26 mouse cellular contexts compared by ENCODE assay signal in the genomic region with DNA sequence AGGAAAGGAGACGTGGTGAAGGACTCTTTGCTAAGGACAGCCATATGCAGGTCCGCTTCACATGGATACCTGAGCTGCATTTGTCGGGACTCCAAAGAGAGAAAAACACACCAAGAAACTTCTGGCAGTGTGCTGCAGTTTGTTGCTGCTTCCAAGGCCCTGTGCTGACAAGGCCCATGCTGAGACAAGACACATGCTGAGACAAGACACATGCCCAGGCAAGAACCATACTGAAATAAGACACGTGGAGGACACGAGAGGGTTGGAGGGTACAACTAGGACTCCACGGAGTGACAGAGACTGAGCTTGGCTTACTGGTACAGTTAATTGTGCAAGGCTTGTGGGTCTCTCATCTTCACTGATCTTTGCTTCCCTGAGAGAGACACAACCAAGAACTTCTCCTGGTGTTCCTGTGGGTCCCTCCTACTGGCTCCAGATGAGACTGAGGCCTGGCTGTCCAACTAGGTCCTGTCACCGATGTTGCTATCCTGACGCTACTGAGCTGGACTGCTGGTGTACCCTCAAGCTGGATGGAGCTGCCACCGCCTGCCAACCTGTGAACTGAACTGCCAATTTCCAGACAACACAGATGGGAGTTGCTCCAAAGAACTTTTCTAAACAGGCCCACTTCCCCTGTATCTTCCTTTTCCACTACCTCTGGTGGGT. TPM values are rescaled to one million over a fixed set of nuclear protein-coding genes. Genes with fewer than 3 reads are reported as not detected.
DNase-seq lines count a peak whose midpoint lies in the region; ATAC-seq and TF ChIP-seq lines count a peak whose summit lies in the region.
"Had no signal": no experiment of that assay in that cellular context is flagged by ENCODE, and none has a peak within 500 bp of the region (broad histone marks: within the 10 kb centered on the region; RNA-seq: fewer than 3 reads in every experiment).

No protein-coding gene starts in this region.

- H3K4me3 ChIP-seq in E14TG2a.4 (replicated peaks; ENCODE audit: low read length) = 0 out of 2 replicates have a peak overlapping the region, but pooled peaks have one; percentile 20
- no peak overlapping the region for H3K4me3 ChIP-seq in hindbrain, postnatal 0 days (ENCODE audit: low read length)
- H3K4me3 ChIP-seq: embryonic facial prominence, embryonic 15.5 days; forebrain, embryonic 12.5 days; forebrain, embryonic 15.5 days; hindbrain, embryonic 10.5 days; hindbrain, embryonic 13.5 days had no signal

- H3K27ac ChIP-seq in hindbrain, postnatal 0 days = no peak overlapping the region
- H3K27ac ChIP-seq: embryonic facial prominence, embryonic 15.5 days; forebrain, embryonic 12.5 days; forebrain, embryonic 15.5 days; hindbrain, embryonic 10.5 days; kidney, postnatal 0 days had no signal

- peaks cover 12% of the 10 kb centered on the region; the same call in 1 of the 2 replicates for H3K36me3 ChIP-seq in E14TG2a.4 (ENCODE audit: insufficient read depth, low read length)
- no peaks in the 10 kb centered on the region; the same call in 1 of the 2 replicates for H3K36me3 ChIP-seq in hindbrain, postnatal 0 days (ENCODE audit: insufficient read depth, low read length)
- H3K36me3 ChIP-seq: forebrain, embryonic 12.5 days had no signal

- intact Hi-C loops in heart, postnatal 10 days (cut with DNase I) = no loop called here

- peak; percentile 3 for DNase-seq in adrenal gland, postnatal 10 days
- no peak for DNase-seq in adrenal gland, postnatal 14 days
- DNase-seq in heart, adult 11 months = peak; percentile 92
- DNase-seq in heart, postnatal 10 days = no peak
- DNase-seq in R1 (ENCODE audit: low read depth, low spot score) = peak; percentile 56
- DNase-seq in cerebellum, adult 9-11 months = no peak
- DNase-seq in hindbrain, postnatal 0 days (ENCODE audit: low spot score) = no peak
- DNase-seq: adrenal gland, adult 2 months; adrenal gland, postnatal 36 days; cerebellum, adult 11 months; cerebellum, postnatal 10 days; cerebellum, postnatal 36 days; embryo, embryonic 11 days; gastrocnemius, postnatal 25 days; heart, postnatal 36 days; kidney, adult 18-20 months had no signal

- peaks cover 21% of the 10 kb centered on the region for H3K27me3 ChIP-seq in E14TG2a.4 (ENCODE audit: insufficient read depth, low read length)
- H3K27me3 ChIP-seq in hindbrain, postnatal 0 days (ENCODE audit: insufficient read depth, low read length) = no peaks in the 10 kb centered on the region
- H3K27me3 ChIP-seq: embryonic facial prominence, embryonic 15.5 days; forebrain, embryonic 15.5 days; hindbrain, embryonic 13.5 days had no signal

- no peak for TF ChIP-seq CTCF in E14TG2a.4 (conservative IDR thresholded peaks at IDR 0.05; ENCODE audit: low read length)
- no peak for TF ChIP-seq CTCF in hindbrain, postnatal 0 days (IDR thresholded peaks at IDR 0.05; ENCODE audit: low read depth)

- peaks cover 81% of the 10 kb centered on the region for H3K4me1 ChIP-seq in E14TG2a.4 (replicated peaks; ENCODE audit: low read depth, low read length)
- H3K4me1 ChIP-seq in hindbrain, postnatal 0 days (ENCODE audit: insufficient read depth, low read length) = peaks cover 24% of the 10 kb centered on the region

- H3K9ac ChIP-seq in hindbrain, postnatal 0 days (replicated peaks; ENCODE audit: low read length) = no peak overlapping the region
- H3K9ac ChIP-seq: embryonic facial prominence, embryonic 15.5 days; forebrain, embryonic 12.5 days; forebrain, embryonic 15.5 days; hindbrain, embryonic 13.5 days had no signal

- ATAC-seq in hindbrain, postnatal 0 days = no peak
- ATAC-seq: forebrain, embryonic 15.5 days; hindbrain, embryonic 16.5 days; inflammation-experienced regulatory T-cells, adult 6 months; intestine, embryonic 16.5 days had no signal

- H3K9me3 ChIP-seq in E14TG2a.4 (ENCODE audit: low read length) = no peaks in the 10 kb centered on the region
- H3K9me3 ChIP-seq in hindbrain, postnatal 0 days (ENCODE audit: low read length) = no peaks in the 10 kb centered on the region
- H3K9me3 ChIP-seq: embryonic facial prominence, embryonic 15.5 days; forebrain, embryonic 12.5 days; forebrain, embryonic 15.5 days; hindbrain, embryonic 10.5 days; hindbrain, embryonic 13.5 days had no signal

- WGBS in hindbrain, postnatal 0 days = 76% methylated on average over 9 of the region's 9 CpGs

- no peak overlapping the region for H3K4me2 ChIP-seq in hindbrain, postnatal 0 days (ENCODE audit: low read depth, low read length)
- H3K4me2 ChIP-seq: embryonic facial prominence, embryonic 15.5 days; forebrain, embryonic 12.5 days; forebrain, embryonic 15.5 days; hindbrain, embryonic 13.5 days had no signal

RNA-seq across cellular contexts. Expression of gene Pitpnm2, which starts 6.2 kb away (rescaled TPM):
- 10 to 100 TPM; 40.4 to 53.6 TPM for total RNA-seq in adrenal gland, postnatal 10 days (2021)
- total RNA-seq in adrenal gland, postnatal 14 days (2021) = 48.8 and 51.8 TPM in 2 replicates
- total RNA-seq in heart, postnatal 10 days (2021) = 10 to 100 TPM; 54.2 to 58.3 TPM
- 43.9 and 44.1 TPM in 2 replicates for total RNA-seq in hindbrain, postnatal 0 days (2014; rRNA removed)
- polyA plus RNA-seq in hindbrain, postnatal 0 days (2015; fragmentation: Nextera tagmentation; extraction: Ambion mirVana) = 7.6 TPM in 2 replicates

Comparison
In these comparisons a context has a peak if more than half of its experiments do, and no peak if none do; other contexts are left out.
1. DNase-seq: peak in adrenal gland, postnatal 10 days (single experiment), heart, adult 11 months (single experiment) and R1 (single experiment); none in adrenal gland, postnatal 14 days (single experiment), heart, postnatal 10 days (0 of 2), cerebellum, adult 9-11 months (single experiment) and hindbrain, postnatal 0 days (single experiment).